Mouse (Mus musculus): ENCODE measurements around the gene Mrvi1.

DNA sequence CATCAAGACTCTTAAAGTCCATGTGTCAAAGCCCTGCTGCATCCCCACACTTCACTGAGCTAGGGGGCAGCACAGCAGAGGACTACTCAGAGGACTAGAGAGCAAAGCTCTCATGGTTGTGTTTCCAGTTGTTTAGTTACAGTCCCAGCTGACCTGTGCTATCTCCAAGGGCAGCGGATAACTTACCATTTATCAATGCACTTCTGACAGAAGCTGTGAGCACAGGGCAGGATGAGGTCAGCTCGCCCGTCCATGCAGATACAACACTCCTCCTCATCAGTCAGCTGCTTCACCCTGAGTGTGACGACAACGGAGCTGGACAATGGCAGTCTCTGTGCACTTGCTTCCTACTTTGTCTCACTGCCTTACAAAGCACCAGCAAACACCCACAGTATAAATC lies 161.2 kb downstream of the Mrvi1 start:
- TF ChIP-seq CTCF (IDR thresholded peaks at IDR 0.05; ENCODE audit: control insufficient read depth, insufficient read depth, insufficient replicate concordance, low read depth, low read length) = no peak
- no peak for TF ChIP-seq POLR2A (IDR thresholded peaks at IDR 0.05; ENCODE audit: control insufficient read depth, low read depth, low read length)
